Mouse (Mus musculus): ENCODE measurements around the gene Zfp182. TPM values are rescaled to one million over a fixed set of nuclear protein-coding genes. Genes with fewer than 3 reads are reported as not detected.

Gene Zfp182
- total RNA-seq (2014; fragmentation: Nextera tagmentation) (28.3 and 30.1 TPM in 2 replicates), total RNA-seq (2017) (18.8 and 20.1 TPM in 2 replicates), polyA plus RNA-seq (2012) (0.28 and 0.44 TPM in 2 replicates)

GRCm38 (mm10) chrX:21061866-21062543 lies at the start of gene Zfp182:
Gene Zfp182, minus strand, starts transcription at chrX:21062316.
- Histone ChIP-seq H3K36me3 (replicated peaks) (peaks cover 2% of the 10 kb centered on the region), H3K27me3 (ENCODE audit: insufficient read depth, low read length) (no peaks in the 10 kb centered on the region), H3K4me1 (ENCODE audit: insufficient read depth, low read depth, low read length) (no peaks in the 10 kb centered on the region), H3K9me3 (replicated peaks) (no peaks in the 10 kb centered on the region), H3K4me3 (ENCODE audit: low read depth, low read length) (peak within 1 kb of the TSS; percentile 70)
- DNase-seq (ENCODE audit: low spot score) (peak; percentile 6), ATAC-seq (ENCODE audit: extremely low read depth, insufficient number of reproducible peaks, low FRiP score, poor library complexity, severe bottlenecking) (peak; percentile 94)
- TF ChIP-seq CTCF (IDR thresholded peaks at IDR 0.05; ENCODE audit: low read depth, low read length) (no peak), GATA2 (IDR thresholded peaks at IDR 0.05; ENCODE audit: borderline replicate concordance, low read depth, low read length) (no peak), TAL1 (conservative IDR thresholded peaks at IDR 0.05; ENCODE audit: low read depth, low read length) (no peak), GATA1 (IDR thresholded peaks at IDR 0.05; ENCODE audit: borderline replicate concordance, low read length) (no peak), POLR2AphosphoS5 (IDR thresholded peaks at IDR 0.05; ENCODE audit: insufficient replicate concordance, low read depth, low read length) (no peak)

GRCm38 (mm10) chrX:21089867-21090239 lies 27.7 kb upstream of the Zfp182 start:
- Histone ChIP-seq H3K27me3 (ENCODE audit: insufficient read depth, low read length) (no peaks in the 10 kb centered on the region), H3K4me1 (ENCODE audit: insufficient read depth, low read depth, low read length) (no peaks in the 10 kb centered on the region), H3K9me3 (replicated peaks) (no peaks in the 10 kb centered on the region), H3K4me3 (ENCODE audit: low read depth, low read length) (no peak overlapping the region), H3K36me3 (replicated peaks) (no peaks in the 10 kb centered on the region)
- TF ChIP-seq TAL1 (conservative IDR thresholded peaks at IDR 0.05; ENCODE audit: low read depth, low read length) (no peak), POLR2AphosphoS5 (IDR thresholded peaks at IDR 0.05; ENCODE audit: insufficient replicate concordance, low read depth, low read length) (no peak), GATA1 (IDR thresholded peaks at IDR 0.05; ENCODE audit: borderline replicate concordance, low read length) (no peak), CTCF (IDR thresholded peaks at IDR 0.05; ENCODE audit: low read depth, low read length) (no peak), GATA2 (IDR thresholded peaks at IDR 0.05; ENCODE audit: borderline replicate concordance, low read depth, low read length) (no peak)
- no peak for DNase-seq (ENCODE audit: low spot score)
- ATAC-seq (ENCODE audit: extremely low read depth, insufficient number of reproducible peaks, low FRiP score, poor library complexity, severe bottlenecking) = no peak

- TF ChIP-seq GATA1 (IDR thresholded peaks at IDR 0.05; ENCODE audit: borderline replicate concordance, low read length) (no peak), TAL1 (conservative IDR thresholded peaks at IDR 0.05; ENCODE audit: low read depth, low read length) (no peak), GATA2 (IDR thresholded peaks at IDR 0.05; ENCODE audit: borderline replicate concordance, low read depth, low read length) (no peak), CTCF (IDR thresholded peaks at IDR 0.05; ENCODE audit: low read depth, low read length) (no peak), POLR2AphosphoS5 (IDR thresholded peaks at IDR 0.05; ENCODE audit: insufficient replicate concordance, low read depth, low read length) (no peak)
- Histone ChIP-seq H3K27me3 (ENCODE audit: insufficient read depth, low read length) (no peaks in the 10 kb centered on the region), H3K36me3 (replicated peaks) (no peaks in the 10 kb centered on the region), H3K4me3 (ENCODE audit: low read depth, low read length) (no peak within 1 kb of the TSS), H3K9me3 (replicated peaks) (no peaks in the 10 kb centered on the region), H3K4me1 (ENCODE audit: insufficient read depth, low read depth, low read length) (no peaks in the 10 kb centered on the region)
- DNase-seq (ENCODE audit: low spot score) = no peak
- no peak for ATAC-seq (ENCODE audit: extremely low read depth, insufficient number of reproducible peaks, low FRiP score, poor library complexity, severe bottlenecking)
These were observed 27.1 kb upstream of the Zfp182 start, which contains the start of gene Zfp300 for GRCm38 (mm10) chrX:21088983-21089866. Gene Zfp300, minus strand, starts transcription at chrX:21089527.

GRCm38 (mm10) chrX:21088645-21088982 lies 26.5 kb upstream of the Zfp182 start:
- TF ChIP-seq POLR2AphosphoS5 (IDR thresholded peaks at IDR 0.05; ENCODE audit: insufficient replicate concordance, low read depth, low read length) = no peak
- no peaks in the 10 kb centered on the region for H3K9me3 ChIP-seq (replicated peaks)
- no peaks in the 10 kb centered on the region for H3K27me3 ChIP-seq (ENCODE audit: insufficient read depth, low read length)
- no peak for DNase-seq (ENCODE audit: low spot score)
- H3K4me3 ChIP-seq (ENCODE audit: low read depth, low read length) = no peak overlapping the region
- H3K4me1 ChIP-seq (ENCODE audit: insufficient read depth, low read depth, low read length) = no peaks in the 10 kb centered on the region
- no peaks in the 10 kb centered on the region for H3K36me3 ChIP-seq (replicated peaks)
- ATAC-seq (ENCODE audit: extremely low read depth, insufficient number of reproducible peaks, low FRiP score, poor library complexity, severe bottlenecking) = no peak

GRCm38 (mm10) chrX:21068106-21068505 lies 6.0 kb upstream of the Zfp182 start, which contains the start of gene Spaca5:
Gene Spaca5, plus strand, starts transcription at chrX:21068406.
- no peak for TF ChIP-seq POLR2AphosphoS5 (IDR thresholded peaks at IDR 0.05; ENCODE audit: insufficient replicate concordance, low read depth, low read length)
- no peak for TF ChIP-seq TAL1 (conservative IDR thresholded peaks at IDR 0.05; ENCODE audit: low read depth, low read length)
- no peak for TF ChIP-seq CTCF (IDR thresholded peaks at IDR 0.05; ENCODE audit: low read depth, low read length)
- no peak for TF ChIP-seq GATA2 (IDR thresholded peaks at IDR 0.05; ENCODE audit: borderline replicate concordance, low read depth, low read length)
- TF ChIP-seq GATA1 (IDR thresholded peaks at IDR 0.05; ENCODE audit: borderline replicate concordance, low read length) = no peak
- ATAC-seq (ENCODE audit: extremely low read depth, insufficient number of reproducible peaks, low FRiP score, poor library complexity, severe bottlenecking) (no peak), DNase-seq (ENCODE audit: low spot score) (no peak)
- no peaks in the 10 kb centered on the region for H3K27me3 ChIP-seq (ENCODE audit: insufficient read depth, low read length)
- H3K4me3 ChIP-seq (ENCODE audit: low read depth, low read length) = no peak within 1 kb of the TSS
- H3K4me1 ChIP-seq (ENCODE audit: insufficient read depth, low read depth, low read length) = no peaks in the 10 kb centered on the region
- H3K9me3 ChIP-seq (replicated peaks) = no peaks in the 10 kb centered on the region
- H3K36me3 ChIP-seq (replicated peaks) = no peaks in the 10 kb centered on the region

GRCm38 (mm10) chrX:21062544-21062890 lies 401 bp upstream of the Zfp182 start:
- no peaks in the 10 kb centered on the region for H3K27me3 ChIP-seq (ENCODE audit: insufficient read depth, low read length)
- DNase-seq (ENCODE audit: low spot score) (no peak), ATAC-seq (ENCODE audit: extremely low read depth, insufficient number of reproducible peaks, low FRiP score, poor library complexity, severe bottlenecking) (no peak)
- H3K4me3 ChIP-seq (ENCODE audit: low read depth, low read length) = peak overlapping the region; percentile 70; the same call in 1 of the 2 replicates
- TF ChIP-seq CTCF (IDR thresholded peaks at IDR 0.05; ENCODE audit: low read depth, low read length) (no peak), POLR2AphosphoS5 (IDR thresholded peaks at IDR 0.05; ENCODE audit: insufficient replicate concordance, low read depth, low read length) (no peak), GATA1 (IDR thresholded peaks at IDR 0.05; ENCODE audit: borderline replicate concordance, low read length) (no peak), TAL1 (conservative IDR thresholded peaks at IDR 0.05; ENCODE audit: low read depth, low read length) (no peak), GATA2 (IDR thresholded peaks at IDR 0.05; ENCODE audit: borderline replicate concordance, low read depth, low read length) (no peak)
- no peaks in the 10 kb centered on the region for H3K36me3 ChIP-seq (replicated peaks)
- no peaks in the 10 kb centered on the region for H3K9me3 ChIP-seq (replicated peaks)
- no peaks in the 10 kb centered on the region for H3K4me1 ChIP-seq (ENCODE audit: insufficient read depth, low read depth, low read length)

Data from G1E (cell line).